Mouse (Mus musculus) G1E (cell line): ENCODE data around the gene Adarb2. TPM values are rescaled to one million over a fixed set of nuclear protein-coding genes. Genes with fewer than 3 reads are reported as not detected.

Source experiments
- ATAC-seq: 2 replicates; pipeline ENCODE4 v1.8.0; 2016; ENCODE audit warnings: mild to moderate bottlenecking; ENCODE audit not compliant: insufficient number of reproducible peaks, poor library complexity, low FRiP score, severe bottlenecking; ENCODE audit errors: extremely low read depth
- DNase-seq: peaks from one replicate; pipeline ENCODE4 v3.0.0; 2012; ENCODE audit warnings: low spot score
- H3K27me3 ChIP-seq: 2 replicates; pipeline ENCODE4 v1.6.1; 2012; ENCODE audit warnings: mild to moderate bottlenecking, low read length, inconsistent platforms; ENCODE audit not compliant: insufficient read depth
- H3K36me3 ChIP-seq: replicated peaks from 2 replicates; pipeline ENCODE3; 2012; ENCODE audit warnings: mild to moderate bottlenecking, inconsistent platforms
- H3K4me1 ChIP-seq: 2 replicates; pipeline ENCODE4 v1.6.1; 2012; ENCODE audit warnings: low read depth, low read length, inconsistent platforms, mixed read lengths; ENCODE audit not compliant: insufficient read depth
- H3K4me3 ChIP-seq: 2 replicates; pipeline ENCODE4 v1.5.1; 2012; ENCODE audit warnings: low read depth, mild to moderate bottlenecking, inconsistent platforms, low read length, moderate library complexity, mixed read lengths
- H3K9me3 ChIP-seq: replicated peaks from 2 replicates; pipeline ENCODE4 v1.6.1; 2012; ENCODE audit warnings: inconsistent platforms
- CTCF ChIP-seq: IDR thresholded peaks from 2 replicates; pipeline ENCODE4 v1.5.1; 2012; ENCODE audit warnings: low read depth, low read length, inconsistent platforms, mixed read lengths
- GATA1 ChIP-seq: IDR thresholded peaks from 2 replicates; pipeline ENCODE4 v1.6.1; 2012; ENCODE audit warnings: borderline replicate concordance, low read length, inconsistent platforms, mixed read lengths
- GATA2 ChIP-seq: IDR thresholded peaks from 2 replicates; pipeline ENCODE4 v1.6.1; 2012; ENCODE audit warnings: low read depth, low read length, inconsistent platforms, borderline replicate concordance
- POLR2AphosphoS5 ChIP-seq: IDR thresholded peaks from 2 replicates; pipeline ENCODE4 v1.6.1; 2012; ENCODE audit warnings: low read depth, low read length, inconsistent platforms; ENCODE audit not compliant: insufficient replicate concordance
- TAL1 ChIP-seq: conservative IDR thresholded peaks from 2 replicates; pipeline ENCODE4 v1.6.1; 2012; ENCODE audit warnings: low read depth, low read length, inconsistent platforms, mixed read lengths
- polyA plus RNA-seq: library from polyadenylated mRNA; stranded (reverse); fragments of >175 nt; gene quantifications from 2 replicates; pipeline ENCODE4 v1.2.3, GENCODE M21; 2012
- total RNA-seq, 2 experiments: library from RNA; stranded (forward) in 1 of 2; stranded (reverse) in 1 of 2; fragments of 200-1000 nt in 1 of 2; fragments of >200 nt in 1 of 2; fragmentation: Nextera tagmentation in 1 of 2; gene quantifications; 2 replicates each; pipeline ENCODE4 v1.2.3; 2014 to 2017

The Adarb2 gene
- total and polyA plus RNA-seq, 3 experiments = 0.33 TPM; not detected in 2

DNA sequence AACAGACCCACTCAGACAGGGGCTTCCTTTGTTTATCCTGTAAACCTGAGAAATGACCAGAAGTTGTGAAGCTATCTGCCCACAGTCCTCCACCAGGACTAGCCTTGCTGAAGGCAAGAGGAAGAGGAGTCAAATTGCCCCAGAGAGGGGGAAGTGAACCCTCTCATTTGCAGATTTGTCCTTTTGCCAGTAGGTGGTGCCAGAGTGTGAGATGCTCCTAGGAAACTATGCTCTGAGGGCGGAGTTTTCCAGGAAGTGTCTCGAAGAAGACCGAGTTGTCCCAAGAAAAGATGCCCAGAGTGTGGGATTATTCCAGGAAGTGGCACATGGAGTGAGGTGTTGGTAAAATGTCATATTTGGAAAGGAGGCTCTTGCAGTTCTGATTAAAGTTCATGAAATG is 541.9 kb downstream of the Adarb2 start:
- Histone ChIP-seq H3K4me1 (peaks cover 9% of the 10 kb centered on the region), H3K9me3 (no peaks in the 10 kb centered on the region), H3K4me3 (no peak overlapping the region), H3K27me3 (peaks cover 11% of the 10 kb centered on the region), H3K36me3 (no peaks in the 10 kb centered on the region)
- ATAC-seq (no peak), DNase-seq (peak; percentile 32)
- TF ChIP-seq CTCF (0 out of 2 replicates have a peak, but pooled peaks have one; percentile 11), GATA1 (no peak), POLR2AphosphoS5 (no peak), GATA2 (no peak), TAL1 (no peak)

- TF ChIP-seq POLR2AphosphoS5 (no peak), GATA1 (no peak)
- Histone ChIP-seq H3K4me3 (no peak overlapping the region), H3K27me3 (peaks cover 17% of the 10 kb centered on the region), H3K36me3 (no peaks in the 10 kb centered on the region), H3K4me1 (peaks cover 9% of the 10 kb centered on the region), H3K9me3 (no peaks in the 10 kb centered on the region)
- ATAC-seq (peak; percentile 54; the same call in 1 of the 2 replicates), DNase-seq (no peak)
Measured at GRCm38 (mm10) chr13:8745596-8745995, 542.9 kb downstream of the Adarb2 start.

GRCm38 (mm10) chr13:8749451-8749850 is 546.8 kb downstream of the Adarb2 start:
- H3K27me3 ChIP-seq = peaks cover 16% of the 10 kb centered on the region
- no peak for DNase-seq
- ATAC-seq = no peak
- no peaks in the 10 kb centered on the region for H3K36me3 ChIP-seq
- TF ChIP-seq GATA1 (no peak), CTCF (no peak), TAL1 (no peak), GATA2 (no peak), POLR2AphosphoS5 (no peak)
- no peaks in the 10 kb centered on the region; the same call in 1 of the 2 replicates for H3K9me3 ChIP-seq
- H3K4me3 ChIP-seq = no peak overlapping the region
- peaks cover 8% of the 10 kb centered on the region for H3K4me1 ChIP-seq

DNA sequence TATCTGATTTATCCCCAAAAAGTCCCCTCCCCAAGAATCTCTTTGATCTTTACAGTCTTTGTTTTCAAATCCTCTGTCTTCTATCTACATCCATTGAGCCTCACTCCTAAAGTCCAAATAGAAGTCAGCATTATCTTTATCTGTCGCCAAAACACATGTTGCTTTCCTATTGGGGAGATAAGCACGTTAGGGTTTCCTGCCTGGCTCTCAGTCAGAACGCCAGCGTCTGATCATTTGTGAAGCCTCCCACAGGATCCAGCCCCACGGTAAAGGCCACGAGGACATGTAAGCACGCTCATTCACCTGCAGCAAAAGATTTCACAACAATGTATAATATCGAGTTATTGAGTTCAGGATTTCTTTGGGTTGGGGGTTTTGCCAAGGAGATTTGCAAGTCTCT is 558.3 kb downstream of the Adarb2 start:
- TF ChIP-seq CTCF (no peak), GATA1 (no peak), TAL1 (no peak), POLR2AphosphoS5 (no peak), GATA2 (no peak)
- ATAC-seq = no peak
- peaks cover 10% of the 10 kb centered on the region for H3K27me3 ChIP-seq
- H3K4me1 ChIP-seq = peaks cover 2% of the 10 kb centered on the region; the same call in 1 of the 2 replicates
- H3K9me3 ChIP-seq = no peaks in the 10 kb centered on the region
- no peaks in the 10 kb centered on the region for H3K36me3 ChIP-seq
- no peak for DNase-seq
- no peak overlapping the region for H3K4me3 ChIP-seq

GRCm38 (mm10) chr13:8769654-8770227 is 567.1 kb downstream of the Adarb2 start:
- Histone ChIP-seq H3K9me3 (no peaks in the 10 kb centered on the region), H3K27me3 (peaks cover 20% of the 10 kb centered on the region; the same call in 1 of the 2 replicates), H3K36me3 (no peaks in the 10 kb centered on the region), H3K4me3 (peak overlapping the region; percentile 11; the same call in 1 of the 2 replicates), H3K4me1 (no peaks in the 10 kb centered on the region)
- no peak for DNase-seq
- TF ChIP-seq POLR2AphosphoS5 (peak; percentile 88; the same call in 1 of the 2 replicates), TAL1 (no peak), GATA1 (no peak)
- no peak for ATAC-seq

DNA sequence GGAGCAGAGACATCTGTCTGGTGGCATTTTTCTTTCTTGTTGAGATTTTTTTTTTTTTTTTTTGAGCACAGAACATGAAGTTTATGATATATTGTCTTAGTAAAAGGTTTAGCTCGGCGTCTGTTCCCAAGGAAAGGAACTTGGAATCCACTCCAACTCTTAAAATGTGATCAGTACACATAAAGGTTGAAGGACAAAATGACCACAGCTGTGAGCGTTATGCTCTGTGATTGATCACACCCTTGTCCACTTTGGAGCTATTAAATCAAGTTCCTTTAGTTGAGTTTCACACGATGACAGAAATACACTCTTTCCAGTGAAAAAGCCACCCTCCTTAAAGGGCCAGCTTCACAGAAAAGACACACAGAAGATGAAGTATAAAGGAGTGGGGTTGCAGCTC is 568.0 kb downstream of the Adarb2 start:
- Histone ChIP-seq H3K27me3 (peaks cover 20% of the 10 kb centered on the region; the same call in 1 of the 2 replicates), H3K9me3 (no peaks in the 10 kb centered on the region), H3K4me3 (no peak overlapping the region), H3K4me1 (no peaks in the 10 kb centered on the region), H3K36me3 (no peaks in the 10 kb centered on the region)
- ATAC-seq (no peak), DNase-seq (no peak)
- TF ChIP-seq TAL1 (no peak), POLR2AphosphoS5 (no peak), CTCF (no peak), GATA2 (no peak), GATA1 (no peak)
